Mouse (Mus musculus): Measurements from ENCODE around the gene Ak8.

GRCm38 (mm10) chr2:28746682-28747332 is 46.8 kb downstream of the Ak8 start:
- no peak for TF ChIP-seq CTCF (IDR thresholded peaks at IDR 0.05 in 2 of 3, conservative IDR thresholded peaks at IDR 0.05 in 1 of 3; ENCODE audit: control insufficient read depth in 1 of 3, insufficient read depth in 1 of 3, low read depth in 2 of 3, low read length in 3 of 3, poor library complexity in 1 of 3, severe bottlenecking in 1 of 3)
- no peak for TF ChIP-seq MXI1 (IDR thresholded peaks at IDR 0.05; ENCODE audit: low read depth, low read length)
- TF ChIP-seq EP300 (IDR thresholded peaks at IDR 0.05; ENCODE audit: low read depth in 1 of 2, low read length in 2 of 2): no peak
- no peak for TF ChIP-seq SIN3A (IDR thresholded peaks at IDR 0.05; ENCODE audit: low read length)
- no peak for TF ChIP-seq ZC3H11A (IDR thresholded peaks at IDR 0.05; ENCODE audit: low read depth, low read length)
- TF ChIP-seq CHD2 (IDR thresholded peaks at IDR 0.05; ENCODE audit: low read length): no peak
- no peak for TF ChIP-seq POLR2A (IDR thresholded peaks at IDR 0.05; ENCODE audit: control insufficient read depth in 1 of 2, insufficient read depth in 1 of 2, low read depth in 1 of 2, low read length in 2 of 2, poor library complexity in 1 of 2)
- no peak for TF ChIP-seq UBTF (IDR thresholded peaks at IDR 0.05; ENCODE audit: borderline replicate concordance, insufficient read depth, low read depth, low read length)
- TF ChIP-seq MYB (IDR thresholded peaks at IDR 0.05; ENCODE audit: low read depth, low read length): no peak
